Comparison of ENCODE assay signal across 4 mouse cellular contexts in genomic region chr10:41765586-41765985, GRCm38 (mm10). TPM values are rescaled to one million over a fixed set of nuclear protein-coding genes. Genes with fewer than 3 reads are reported as not detected.
"Had no signal": no experiment of that assay in that cellular context is flagged by ENCODE, and none has a peak within 500 bp of the region (broad histone marks: within the 10 kb centered on the region; RNA-seq: fewer than 3 reads in every experiment).

No protein-coding gene starts in this region.

- DNase-seq: kidney, postnatal 14 days; left cerebral cortex, postnatal 4 days; thymus, postnatal 36 days had no signal

RNA-seq across cellular contexts. Expression of gene Ccdc162, which starts 49.2 kb away (rescaled TPM):
- total RNA-seq: megakaryocyte-erythroid progenitor cell, adult 5-6 weeks had no signal
